Mouse (Mus musculus) midbrain, embryonic 10.5 days (tissue): ENCODE results near the gene Cog6. TPM values are rescaled to one million over a fixed set of nuclear protein-coding genes. Genes with fewer than 3 reads are reported as not detected.

Experiments
- DNase-seq: peaks from one replicate; pipeline ENCODE4 v3.0.0-alpha.2; 2017; ENCODE audit warnings: low spot score
- H3K27ac ChIP-seq: fragments of 300-500 bp; sonication (generic); replicated peaks from 2 replicates; pipeline ENCODE4 v1.5.1; 2016; ENCODE audit warnings: mild to moderate bottlenecking
- H3K27me3 ChIP-seq: fragments of 300-500 bp; sonication (generic); 2 replicates; pipeline ENCODE4 v1.6.1; 2016; ENCODE audit warnings: low read depth, mild to moderate bottlenecking; ENCODE audit not compliant: poor library complexity, severe bottlenecking
- H3K36me3 ChIP-seq: fragments of 300-500 bp; sonication (generic); 2 replicates; pipeline ENCODE4 v1.6.1; 2016; ENCODE audit warnings: mild to moderate bottlenecking, moderate library complexity
- H3K4me1 ChIP-seq: fragments of 300-500 bp; sonication (generic); 2 replicates; pipeline ENCODE4 v1.6.1; 2016
- H3K4me3 ChIP-seq: fragments of 300-500 bp; sonication (generic); 2 replicates; pipeline ENCODE4 v1.5.1; 2016; ENCODE audit warnings: mild to moderate bottlenecking, moderate library complexity
- H3K9me3 ChIP-seq: fragments of 300-500 bp; sonication (generic); replicated peaks from 2 replicates; pipeline ENCODE4 v1.6.1; 2016; ENCODE audit warnings: mild to moderate bottlenecking
- WGBS: fragments of 180-500 bp; shearing (Covaris S2); methylation state at CpG from one replicate; pipeline ENCODE4 v1.1.7; 2016; 5-methylcytosine and 5-hydroxymethylcytosine counted together
- polyA plus RNA-seq: library from polyadenylated mRNA; unstranded; fragments of >200 nt; fragmentation: Nextera tagmentation; extraction: Ambion mirVana; gene quantifications from 2 replicates; pipeline ENCODE4 v1.2.1, GENCODE M21; 2016

Gene Cog6
- polyA plus RNA-seq, 1 experiment from 2014 or later: 38.9 TPM

DNA sequence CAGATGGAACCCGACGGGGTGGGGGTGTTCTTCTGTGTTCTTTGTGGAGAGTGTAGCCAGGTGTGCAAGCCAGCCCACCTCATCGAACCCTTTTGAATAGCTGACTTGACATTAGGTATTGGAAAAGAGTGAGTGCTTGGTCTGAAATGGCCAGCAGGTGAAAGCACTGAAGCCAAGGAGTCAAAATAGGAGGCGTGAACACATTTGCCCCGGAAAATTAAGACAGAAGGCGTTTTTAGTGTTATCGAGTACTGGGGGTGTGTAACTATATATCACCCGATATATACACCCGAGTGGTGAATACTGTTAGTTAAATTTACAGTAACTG, 25.2 kb upstream of the Cog6 start:
- WGBS: 37% methylated on average over 9 of the region's 9 CpGs
- DNase-seq: no peak
- Histone ChIP-seq H3K4me1 (peaks cover 37% of the 10 kb centered on the region), H3K27ac (peak overlapping the region; percentile 90), H3K27me3 (peaks cover 41% of the 10 kb centered on the region), H3K36me3 (peaks cover 6% of the 10 kb centered on the region), H3K4me3 (peak overlapping the region; percentile 82), H3K9me3 (no peaks in the 10 kb centered on the region)

DNA sequence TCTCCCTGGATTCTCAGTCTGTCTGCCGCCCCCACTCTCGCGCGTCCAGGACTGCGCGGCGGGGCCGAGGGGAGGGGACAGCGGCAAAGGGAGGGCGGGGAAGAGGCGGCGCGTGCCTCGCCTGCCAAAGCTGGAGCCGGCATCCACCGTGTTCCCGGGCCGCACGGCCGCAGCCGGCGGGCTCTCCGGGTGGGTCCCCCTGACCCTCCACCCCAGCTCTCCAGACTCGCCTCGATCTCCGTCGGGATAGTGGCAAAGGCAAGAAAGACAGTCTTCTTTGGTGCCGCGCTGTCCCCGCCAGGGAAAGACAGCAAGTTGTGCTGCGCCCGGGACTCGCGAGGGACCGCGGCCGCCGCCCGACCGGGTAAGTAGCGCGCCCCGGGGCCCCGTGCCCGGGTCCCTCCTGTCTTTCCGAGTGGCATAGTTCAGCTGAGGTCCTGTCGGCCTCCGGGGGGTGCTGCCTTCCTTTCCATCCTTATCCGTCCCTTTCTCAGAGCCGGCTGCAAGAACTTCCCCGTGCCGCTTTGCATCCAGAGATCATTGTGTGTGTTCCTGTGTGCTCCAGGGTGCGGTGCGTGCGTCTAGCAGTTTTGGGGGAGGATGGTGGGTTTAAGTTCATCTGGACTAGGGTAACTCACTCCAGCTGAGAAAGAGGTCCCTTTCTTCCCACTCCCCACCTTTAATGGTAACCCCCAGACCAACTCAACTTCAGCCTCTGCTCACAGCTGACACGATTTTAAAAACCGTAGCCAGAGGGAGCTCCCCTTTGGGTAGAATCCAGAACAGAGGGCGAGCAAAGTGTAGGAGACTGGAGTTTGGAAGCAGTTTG, 24.6 kb upstream of the Cog6 start, which contains the start of gene Lhfp:
Gene Lhfp (plus strand): TSS at position 118 of the 829 bp plus-strand sequence.
- H3K27me3 ChIP-seq: peaks cover 41% of the 10 kb centered on the region
- WGBS: 1% methylated on average over 44 of the region's 58 CpGs
- H3K4me3 ChIP-seq: peak within 1 kb of the TSS; percentile 82
- peak within 1 kb of the TSS; percentile 90 for H3K27ac ChIP-seq
- H3K4me1 ChIP-seq: peaks cover 37% of the 10 kb centered on the region
- peak; percentile 83 for DNase-seq
- H3K36me3 ChIP-seq: peaks cover 6% of the 10 kb centered on the region
- no peaks in the 10 kb centered on the region for H3K9me3 ChIP-seq

DNA sequence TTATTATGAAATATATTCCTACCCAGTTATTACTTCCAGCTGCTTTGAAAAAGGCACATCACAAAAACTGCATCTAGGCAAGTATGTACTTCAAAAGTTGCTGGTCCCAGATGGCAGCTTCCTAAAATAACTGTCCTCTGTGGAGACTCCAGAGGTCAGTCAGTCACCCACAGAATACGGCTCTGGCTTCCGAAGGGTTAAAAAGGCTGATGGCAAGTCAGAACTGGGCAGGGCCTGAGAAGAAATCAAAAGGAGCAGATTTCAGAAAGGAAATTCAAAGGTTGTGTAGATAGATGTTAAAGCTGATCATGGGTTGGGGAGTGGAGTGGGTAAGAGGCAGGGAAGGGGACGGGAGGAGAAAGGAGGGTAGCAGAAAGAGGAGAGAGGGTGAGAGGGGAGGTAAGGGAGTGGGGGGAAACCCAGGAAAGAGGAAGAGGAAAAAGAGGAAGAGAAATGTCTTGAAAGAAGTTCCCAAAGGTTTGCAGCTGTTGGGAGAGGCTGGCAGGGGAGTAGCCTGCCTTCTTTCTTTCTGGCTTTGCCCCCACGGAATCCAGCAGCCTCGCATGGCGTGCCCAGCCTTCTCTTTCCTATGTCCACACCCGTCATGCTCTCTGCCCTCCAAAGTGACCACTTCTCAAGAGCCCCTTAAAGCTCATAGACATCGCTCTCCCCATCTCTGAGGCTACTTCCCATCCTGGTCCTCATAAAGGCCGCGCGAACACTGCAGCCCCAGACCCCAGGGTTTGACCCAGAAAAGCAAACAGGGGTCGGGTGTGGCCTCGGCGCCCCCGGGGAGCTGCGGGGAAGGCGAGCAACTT, 23.8 kb upstream of the Cog6 start:
- peaks cover 6% of the 10 kb centered on the region for H3K36me3 ChIP-seq
- no peaks in the 10 kb centered on the region for H3K9me3 ChIP-seq
- DNase-seq: no peak
- peaks cover 37% of the 10 kb centered on the region for H3K4me1 ChIP-seq
- H3K4me3 ChIP-seq: peak overlapping the region; percentile 82
- peaks cover 41% of the 10 kb centered on the region for H3K27me3 ChIP-seq
- 6% methylated on average over 17 of the region's 17 CpGs for WGBS
- peak overlapping the region; percentile 90 for H3K27ac ChIP-seq

DNA sequence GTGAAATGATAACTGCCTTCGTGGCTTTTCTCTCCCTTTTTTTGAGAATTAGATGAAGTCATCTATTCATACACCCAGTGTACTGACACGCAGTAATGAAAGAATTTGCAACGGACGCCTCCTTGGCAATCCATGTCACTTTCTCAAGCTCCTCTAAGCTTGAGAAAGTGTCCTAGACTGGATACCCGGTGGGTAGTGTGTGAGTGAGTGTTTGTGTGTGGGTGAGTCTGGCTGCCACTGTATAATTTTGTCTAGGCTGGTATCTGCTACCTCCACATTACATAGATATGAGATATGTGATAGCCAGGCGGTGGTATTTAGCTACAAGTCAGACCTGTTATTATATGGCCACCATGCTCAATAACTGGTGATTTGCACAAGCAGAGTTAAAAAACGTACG, 22.7 kb upstream of the Cog6 start:
- H3K4me1 ChIP-seq: peaks cover 35% of the 10 kb centered on the region
- H3K9me3 ChIP-seq: no peaks in the 10 kb centered on the region
- H3K4me3 ChIP-seq: no peak overlapping the region
- peaks cover 6% of the 10 kb centered on the region for H3K36me3 ChIP-seq
- WGBS: 84% methylated on average over 8 of the region's 8 CpGs
- H3K27me3 ChIP-seq: peaks cover 41% of the 10 kb centered on the region
- H3K27ac ChIP-seq: no peak overlapping the region
- no peak for DNase-seq

DNA sequence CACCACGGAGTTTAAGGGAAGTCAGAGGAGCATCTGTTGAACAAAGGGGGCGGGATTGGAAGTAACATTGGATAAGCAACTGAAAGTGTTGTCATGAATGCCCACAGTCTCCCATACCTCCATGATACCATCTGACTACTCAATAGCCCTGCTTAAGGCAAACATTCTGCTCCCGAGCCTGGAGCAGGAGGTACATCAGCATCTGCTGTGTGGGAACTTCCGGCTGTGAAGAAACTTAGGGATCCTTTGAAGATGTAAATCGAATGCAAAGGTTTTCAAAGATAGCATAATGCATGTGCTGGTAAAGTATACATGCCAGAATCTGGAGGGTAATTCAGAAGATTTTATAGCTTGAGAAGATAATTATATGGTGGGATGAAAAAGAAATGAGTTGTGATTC, 21.9 kb upstream of the Cog6 start:
- H3K4me3 ChIP-seq: no peak overlapping the region
- H3K27ac ChIP-seq: no peak overlapping the region
- H3K4me1 ChIP-seq: peaks cover 30% of the 10 kb centered on the region
- peaks cover 6% of the 10 kb centered on the region for H3K36me3 ChIP-seq
- DNase-seq: no peak
- no peaks in the 10 kb centered on the region for H3K9me3 ChIP-seq
- peaks cover 41% of the 10 kb centered on the region for H3K27me3 ChIP-seq
- WGBS: 77% methylated on average over 5 of the region's 5 CpGs

DNA sequence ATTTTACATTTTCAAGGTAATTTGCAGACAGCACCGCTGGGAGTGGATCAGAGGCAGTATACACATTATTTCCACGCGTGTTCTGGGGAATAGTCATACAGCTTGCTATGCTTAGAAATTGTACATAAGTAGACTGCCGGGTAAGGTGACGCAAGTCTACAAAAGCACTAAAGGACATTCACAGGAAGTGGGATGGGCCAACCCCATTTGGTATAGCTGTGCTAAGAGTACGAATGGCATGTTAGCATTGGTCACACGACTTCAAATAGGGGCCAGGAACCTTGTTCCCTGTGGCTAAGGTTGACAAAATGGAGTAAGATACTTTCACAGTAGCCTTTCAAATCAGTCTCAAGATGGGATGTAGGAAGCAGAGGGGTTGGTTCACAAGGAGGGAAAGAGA, 19.9 kb upstream of the Cog6 start:
- Histone ChIP-seq H3K4me3 (no peak overlapping the region), H3K27me3 (peaks cover 27% of the 10 kb centered on the region), H3K36me3 (no peaks in the 10 kb centered on the region), H3K4me1 (peaks cover 15% of the 10 kb centered on the region), H3K27ac (no peak overlapping the region), H3K9me3 (no peaks in the 10 kb centered on the region)
- WGBS: 87% methylated on average over 7 of the region's 7 CpGs
- DNase-seq: no peak

DNA sequence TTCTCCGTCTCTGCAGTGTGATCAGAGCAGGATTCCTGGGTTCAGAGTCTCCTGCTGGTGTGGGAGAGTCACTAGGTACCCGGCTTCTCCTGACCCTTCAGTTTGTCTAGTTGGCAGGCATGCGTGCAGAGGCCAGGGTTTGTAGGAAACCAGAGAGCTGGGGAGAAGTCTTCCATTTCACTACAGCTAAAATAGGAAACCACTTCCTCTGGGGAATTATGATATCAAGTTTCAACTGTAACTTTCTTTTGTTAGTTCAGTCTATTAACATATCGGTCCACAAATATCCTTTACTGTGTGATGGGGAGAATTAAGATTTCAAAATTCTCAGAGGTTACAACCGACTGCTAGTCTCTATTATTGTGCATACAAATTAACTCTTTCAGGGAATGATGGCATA, 19.0 kb upstream of the Cog6 start:
- 87% methylated on average over 5 of the region's 5 CpGs for WGBS
- H3K4me1 ChIP-seq: peaks cover 11% of the 10 kb centered on the region
- H3K27ac ChIP-seq: no peak overlapping the region
- no peak for DNase-seq
- H3K36me3 ChIP-seq: no peaks in the 10 kb centered on the region
- H3K4me3 ChIP-seq: no peak overlapping the region
- H3K9me3 ChIP-seq: no peaks in the 10 kb centered on the region
- peaks cover 27% of the 10 kb centered on the region for H3K27me3 ChIP-seq

DNA sequence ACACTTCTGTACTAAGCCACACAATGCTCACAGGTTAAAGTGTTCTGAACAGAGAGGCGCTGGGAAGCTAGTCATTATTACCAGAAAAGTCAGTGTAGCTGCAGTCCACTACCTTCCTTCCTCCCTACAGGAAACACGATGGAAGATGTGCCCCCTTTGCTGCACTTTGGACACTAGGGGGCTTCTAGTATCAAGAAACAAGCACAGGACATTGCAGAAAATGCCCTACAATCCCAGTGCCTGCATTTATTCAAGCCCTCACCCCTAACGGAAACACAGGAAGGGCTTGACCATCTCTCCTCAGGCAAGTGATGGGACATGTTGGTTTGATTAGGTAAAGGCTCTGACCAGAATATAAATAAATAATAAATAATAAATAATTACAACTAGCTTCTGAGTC, 16.4 kb upstream of the Cog6 start:
- Histone ChIP-seq H3K4me3 (no peak overlapping the region), H3K4me1 (0 out of 2 replicates have a peak, but pooled peaks cover 4% of the 10 kb centered on the region), H3K36me3 (no peaks in the 10 kb centered on the region), H3K27ac (no peak overlapping the region), H3K27me3 (peaks cover 6% of the 10 kb centered on the region; the same call in 1 of the 2 replicates), H3K9me3 (no peaks in the 10 kb centered on the region)
- WGBS: 20% methylated on average over 3 of the region's 3 CpGs
- peak; percentile 29 for DNase-seq

DNA sequence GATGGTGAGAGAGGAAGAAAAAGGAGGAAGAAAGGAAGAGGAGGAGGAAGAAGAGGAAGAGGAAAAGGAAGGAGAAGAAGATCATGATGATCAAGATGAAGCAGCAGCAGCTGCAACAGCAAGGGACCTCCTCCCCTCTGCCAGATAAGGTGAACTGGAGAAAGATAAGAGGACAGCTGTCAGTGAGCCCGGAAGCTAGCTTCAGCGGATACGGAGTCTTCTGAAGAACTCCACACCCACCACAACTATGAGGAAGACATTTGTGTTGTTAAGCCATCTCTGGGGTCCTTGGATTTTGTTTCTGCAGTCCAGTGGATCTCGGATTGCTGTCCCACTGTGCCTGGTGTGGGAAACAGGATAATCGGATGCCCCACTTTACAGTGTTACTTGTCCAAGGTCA, 15.4 kb upstream of the Cog6 start:
- Histone ChIP-seq H3K27me3 (no peaks in the 10 kb centered on the region; the same call in 1 of the 2 replicates), H3K4me1 (0 out of 2 replicates have a peak, but pooled peaks cover 4% of the 10 kb centered on the region), H3K9me3 (no peaks in the 10 kb centered on the region), H3K4me3 (no peak overlapping the region), H3K36me3 (no peaks in the 10 kb centered on the region), H3K27ac (no peak overlapping the region)
- DNase-seq: no peak
- 76% methylated on average over 5 of the region's 5 CpGs for WGBS

DNA sequence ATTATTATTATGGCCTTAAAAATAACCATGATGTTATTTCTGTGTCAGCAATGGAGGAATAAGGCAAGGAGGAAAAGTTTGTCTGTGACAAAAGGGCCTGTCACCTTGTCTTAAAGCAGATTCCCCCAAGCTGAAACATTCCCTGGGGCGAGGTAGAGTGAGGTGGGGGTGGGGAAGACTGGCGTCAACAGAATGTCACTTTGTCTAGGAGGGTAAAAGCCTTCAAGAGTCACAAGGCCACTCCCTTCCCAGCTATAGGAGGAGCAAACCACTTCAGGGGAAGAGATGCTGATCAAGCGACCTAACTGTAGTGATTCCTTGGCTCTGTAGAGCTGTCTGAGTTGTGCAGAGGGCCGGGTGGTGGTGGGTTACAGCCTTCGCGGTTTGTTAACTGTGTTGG, 14.5 kb upstream of the Cog6 start:
- 43% methylated on average over 6 of the region's 6 CpGs for WGBS

DNA sequence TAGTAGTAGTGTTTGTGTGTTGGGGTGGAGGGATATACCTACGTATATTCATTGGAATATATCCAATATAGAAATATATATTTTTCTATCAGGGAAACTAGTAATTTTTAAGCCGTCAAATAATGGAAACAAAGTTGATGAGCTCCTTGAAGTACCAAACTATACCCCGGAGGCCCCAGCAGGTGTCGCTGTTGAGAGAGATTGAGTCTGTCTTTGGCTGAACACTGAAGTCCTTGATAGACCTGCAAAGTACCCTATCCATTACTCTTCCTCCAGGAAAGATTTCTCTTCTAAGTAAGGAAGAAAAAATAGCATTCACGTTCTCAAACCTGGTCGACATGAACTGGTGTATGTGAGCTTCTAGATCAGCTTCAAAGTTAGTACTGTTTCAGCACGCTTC, 12.0 kb upstream of the Cog6 start:
- peak; percentile 65 for DNase-seq
- Histone ChIP-seq H3K27ac (no peak overlapping the region), H3K9me3 (no peaks in the 10 kb centered on the region), H3K4me1 (0 out of 2 replicates have a peak, but pooled peaks cover 4% of the 10 kb centered on the region), H3K4me3 (no peak overlapping the region), H3K36me3 (no peaks in the 10 kb centered on the region), H3K27me3 (no peaks in the 10 kb centered on the region; the same call in 1 of the 2 replicates)
- 22% methylated on average over 7 of the region's 7 CpGs for WGBS

More for the DNA sequence above, 14.5 kb upstream of the Cog6 start:
- Histone ChIP-seq H3K9me3 (no peaks in the 10 kb centered on the region), H3K27ac (no peak overlapping the region), H3K4me1 (0 out of 2 replicates have a peak, but pooled peaks cover 4% of the 10 kb centered on the region), H3K27me3 (no peaks in the 10 kb centered on the region; the same call in 1 of the 2 replicates), H3K4me3 (no peak overlapping the region), H3K36me3 (no peaks in the 10 kb centered on the region)
- no peak for DNase-seq

DNA sequence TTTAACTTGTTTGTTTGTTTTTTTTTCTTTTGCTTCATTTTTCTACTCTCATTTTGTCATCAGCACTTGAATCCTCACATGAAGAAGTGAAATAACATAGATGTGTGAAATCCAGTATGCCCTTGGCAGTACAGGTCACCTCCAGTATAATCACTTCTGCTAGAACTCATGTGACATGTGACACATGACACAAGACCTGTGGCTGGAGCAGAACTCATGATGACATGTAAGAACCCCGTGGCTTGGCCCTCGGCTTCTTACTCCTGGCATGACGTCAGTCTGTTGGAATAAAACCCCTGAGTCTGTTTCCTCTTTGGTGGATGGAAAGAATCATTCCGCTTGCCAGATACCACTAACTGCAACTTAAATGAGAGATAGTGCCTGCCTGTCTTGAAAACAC, 10.3 kb upstream of the Cog6 start:
- WGBS: 87% methylated on average over 4 of the region's 4 CpGs
- no peaks in the 10 kb centered on the region; the same call in 1 of the 2 replicates for H3K27me3 ChIP-seq
- H3K4me1 ChIP-seq: 0 out of 2 replicates have a peak, but pooled peaks cover 2% of the 10 kb centered on the region
- H3K4me3 ChIP-seq: no peak overlapping the region
- DNase-seq: no peak
- no peaks in the 10 kb centered on the region for H3K36me3 ChIP-seq
- H3K27ac ChIP-seq: no peak overlapping the region
- H3K9me3 ChIP-seq: no peaks in the 10 kb centered on the region

DNA sequence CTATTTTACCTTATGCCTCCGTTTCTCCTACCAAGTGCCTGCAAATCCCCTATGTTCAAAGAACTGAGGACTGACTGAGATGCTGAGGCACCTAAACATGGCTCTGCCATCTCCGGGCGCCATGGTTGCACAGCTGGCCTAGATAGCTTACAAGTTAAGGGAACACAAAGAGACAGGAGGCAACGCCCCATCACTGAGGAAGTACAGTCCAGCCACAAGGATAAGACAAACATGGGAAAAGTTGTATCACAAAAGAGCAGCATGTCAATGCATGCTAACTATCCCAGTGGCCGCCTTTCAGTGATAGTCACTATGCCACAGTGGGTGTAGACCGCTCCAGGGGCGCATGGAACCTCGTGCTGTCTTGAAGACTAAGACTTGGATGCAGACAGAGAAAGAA, 9.6 kb downstream of the Cog6 start:
- 94% methylated on average over 8 of the region's 8 CpGs for WGBS
- H3K4me1 ChIP-seq: no peaks in the 10 kb centered on the region
- no peaks in the 10 kb centered on the region for H3K27me3 ChIP-seq
- H3K27ac ChIP-seq: no peak overlapping the region
- no peak for DNase-seq
- H3K4me3 ChIP-seq: no peak overlapping the region
- peaks cover 71% of the 10 kb centered on the region for H3K36me3 ChIP-seq
- no peaks in the 10 kb centered on the region for H3K9me3 ChIP-seq
